Mouse (Mus musculus) cerebellum, adult 9-10 months (tissue): ENCODE data around the gene Bcl7b.

Experiments
- DNase-seq: peaks from one replicate; pipeline ENCODE4 v3.0.0; 2022

Gene Bcl7b

GRCm38 (mm10) chr5:135171688-135172220 lies 3.7 kb downstream of the Bcl7b start:
- no peak for DNase-seq

GRCm38 (mm10) chr5:135172986-135173385 lies 4.9 kb downstream of the Bcl7b start:
- no peak for DNase-seq

- no peak for DNase-seq
These were observed 7.0 kb downstream of the Bcl7b start for GRCm38 (mm10) chr5:135175086-135175485.

GRCm38 (mm10) chr5:135178523-135178922 lies 10.4 kb downstream of the Bcl7b start:
- DNase-seq: no peak

GRCm38 (mm10) chr5:135178996-135179395 lies 10.9 kb downstream of the Bcl7b start:
- peak; percentile 98 for DNase-seq

GRCm38 (mm10) chr5:135179616-135180015 lies 11.5 kb downstream of the Bcl7b start:
- DNase-seq: peak; percentile 80

GRCm38 (mm10) chr5:135180796-135181195 lies 12.7 kb downstream of the Bcl7b start:
- peak; percentile 45 for DNase-seq

- DNase-seq: peak; percentile 34
These were observed 13.7 kb downstream of the Bcl7b start for GRCm38 (mm10) chr5:135181776-135182175.

- DNase-seq: peak; percentile 64
These were observed 15.2 kb downstream of the Bcl7b start for GRCm38 (mm10) chr5:135183131-135183861.

GRCm38 (mm10) chr5:135185016-135185415 lies 16.9 kb downstream of the Bcl7b start:
- DNase-seq: peak; percentile 46

GRCm38 (mm10) chr5:135185596-135185995 lies 17.5 kb downstream of the Bcl7b start:
- peak; percentile 73 for DNase-seq

GRCm38 (mm10) chr5:135186231-135186620 lies 18.1 kb downstream of the Bcl7b start:
- DNase-seq: no peak

- peak; percentile 99 for DNase-seq
These were observed 18.7 kb downstream of the Bcl7b start, which contains the start of gene Baz1b for GRCm38 (mm10) chr5:135186621-135187348. TSS of gene Baz1b (plus strand) at chr5:135187264.

- DNase-seq: peak; percentile 68
These were observed 19.5 kb downstream of the Bcl7b start for GRCm38 (mm10) chr5:135187349-135188213.

- DNase-seq: no peak
These were observed 20.1 kb downstream of the Bcl7b start for GRCm38 (mm10) chr5:135188214-135188554.

GRCm38 (mm10) chr5:135189281-135190022 lies 21.4 kb downstream of the Bcl7b start:
- DNase-seq: peak; percentile 36

GRCm38 (mm10) chr5:135191620-135192019 lies 23.5 kb downstream of the Bcl7b start:
- peak; percentile 87 for DNase-seq

GRCm38 (mm10) chr5:135192431-135192830 lies 24.3 kb downstream of the Bcl7b start:
- DNase-seq: no peak

GRCm38 (mm10) chr5:135196367-135196766 lies 28.3 kb downstream of the Bcl7b start:
- DNase-seq: no peak

GRCm38 (mm10) chr5:135202763-135203162 lies 34.7 kb downstream of the Bcl7b start:
- DNase-seq: no peak

GRCm38 (mm10) chr5:135208197-135208596 lies 40.1 kb downstream of the Bcl7b start:
- no peak for DNase-seq

GRCm38 (mm10) chr5:135216871-135217270 lies 48.8 kb downstream of the Bcl7b start:
- peak; percentile 49 for DNase-seq
